Mouse (Mus musculus) megakaryocyte, embryonic 14.5 days (primary cell): ENCODE results near the gene Nrtn. TPM values are rescaled to one million over a fixed set of nuclear protein-coding genes. Genes with fewer than 3 reads are reported as not detected.

ENCODE experiments used
- H3K27me3 ChIP-seq: replicated peaks from 2 replicates; pipeline ENCODE3; 2012; ENCODE audit warnings: inconsistent platforms
- H3K36me3 ChIP-seq: replicated peaks from 2 replicates; pipeline ENCODE3; 2012; ENCODE audit warnings: low read length, inconsistent platforms, mixed read lengths
- H3K4me1 ChIP-seq: 2 replicates; pipeline ENCODE4 v1.6.1; 2012; ENCODE audit warnings: inconsistent platforms
- H3K4me3 ChIP-seq: replicated peaks from 2 replicates; pipeline ENCODE3; 2012; ENCODE audit warnings: moderate library complexity, mild to moderate bottlenecking, inconsistent platforms
- H3K9me3 ChIP-seq: 2 replicates; pipeline ENCODE4 v1.6.1; 2012; ENCODE audit warnings: inconsistent platforms
- FLI1 ChIP-seq: IDR thresholded peaks from 2 replicates; pipeline ENCODE4 v1.6.1; 2012; ENCODE audit warnings: low read length, inconsistent platforms, mixed read lengths
- GATA1 ChIP-seq: IDR thresholded peaks from 3 replicates; pipeline ENCODE4 v1.6.1; 2012; ENCODE audit warnings: mixed read lengths, low read length, inconsistent platforms, borderline replicate concordance
- polyA plus RNA-seq: library from polyadenylated mRNA; stranded (reverse); fragments of >175 nt; gene quantifications from 2 replicates; pipeline ENCODE4 v1.2.3, GENCODE M21; 2012; ENCODE audit warnings: low replicate concordance; ENCODE audit not compliant: insufficient read depth

The Nrtn gene
- polyA plus RNA-seq, 1 experiment = 2.0 TPM

GRCm38 (mm10) chr17:56754271-56755185 lies 2.8 kb downstream of the Nrtn start:
- Histone ChIP-seq H3K4me3 (peak overlapping the region; percentile 80), H3K27me3 (peaks cover 90% of the 10 kb centered on the region), H3K4me1 (peaks cover 57% of the 10 kb centered on the region)

GRCm38 (mm10) chr17:56753452-56753851 lies 3.9 kb downstream of the Nrtn start:
- Histone ChIP-seq H3K9me3 (peaks cover 39% of the 10 kb centered on the region), H3K27me3 (peaks cover 87% of the 10 kb centered on the region), H3K4me3 (no peak overlapping the region), H3K4me1 (peaks cover 47% of the 10 kb centered on the region), H3K36me3 (no peaks in the 10 kb centered on the region)
- TF ChIP-seq GATA1 (no peak), FLI1 (no peak)

More at GRCm38 (mm10) chr17:56754271-56755185, 2.8 kb downstream of the Nrtn start:
- Histone ChIP-seq H3K36me3 (no peaks in the 10 kb centered on the region), H3K9me3 (peaks cover 31% of the 10 kb centered on the region)
- TF ChIP-seq GATA1 (no peak), FLI1 (no peak)

GRCm38 (mm10) chr17:56751404-56752072 lies 5.8 kb downstream of the Nrtn start:
- Histone ChIP-seq H3K4me3 (no peak overlapping the region), H3K9me3 (peaks cover 56% of the 10 kb centered on the region), H3K36me3 (no peaks in the 10 kb centered on the region), H3K27me3 (peaks cover 90% of the 10 kb centered on the region), H3K4me1 (peaks cover 31% of the 10 kb centered on the region)
- TF ChIP-seq FLI1 = no peak
- TF ChIP-seq GATA1 = no peak

DNA sequence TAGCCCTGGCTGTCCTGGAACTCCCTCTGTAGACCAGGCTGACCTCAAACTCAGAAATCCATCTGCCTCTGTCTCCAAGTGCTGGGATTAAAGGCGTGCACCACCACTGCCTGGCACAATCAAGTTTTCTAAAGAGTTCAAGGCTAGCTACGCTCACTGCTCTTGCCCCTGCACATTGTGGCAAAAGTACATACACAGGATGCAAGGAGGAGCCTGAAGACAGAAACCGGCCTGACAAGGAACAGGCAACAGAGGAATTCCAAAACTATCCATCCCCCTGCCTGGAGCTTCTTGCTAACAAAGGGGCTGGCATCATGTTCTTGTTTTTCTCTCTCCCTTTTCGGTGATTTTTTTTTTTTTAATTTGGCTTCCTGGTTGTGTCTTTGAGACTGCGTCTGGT lies 13.2 kb downstream of the Nrtn start:
- no peak for TF ChIP-seq FLI1
- TF ChIP-seq GATA1 = no peak
- peaks cover 57% of the 10 kb centered on the region for H3K27me3 ChIP-seq

GRCm38 (mm10) chr17:56740788-56741160 lies 16.6 kb downstream of the Nrtn start:
- H3K4me1 ChIP-seq = peaks cover 12% of the 10 kb centered on the region
- no peaks in the 10 kb centered on the region for H3K36me3 ChIP-seq
- no peak overlapping the region for H3K4me3 ChIP-seq
- peaks cover 64% of the 10 kb centered on the region for H3K27me3 ChIP-seq
- TF ChIP-seq FLI1 = no peak
- no peak for TF ChIP-seq GATA1
- H3K9me3 ChIP-seq = peaks cover 5% of the 10 kb centered on the region

More for the DNA sequence above, 13.2 kb downstream of the Nrtn start:
- Histone ChIP-seq H3K4me1 (peaks cover 15% of the 10 kb centered on the region), H3K4me3 (no peak overlapping the region), H3K9me3 (peaks cover 21% of the 10 kb centered on the region), H3K36me3 (no peaks in the 10 kb centered on the region)

- H3K27me3 ChIP-seq = peaks cover 66% of the 10 kb centered on the region
These were observed 17.1 kb downstream of the Nrtn start for GRCm38 (mm10) chr17:56740118-56740787.

DNA sequence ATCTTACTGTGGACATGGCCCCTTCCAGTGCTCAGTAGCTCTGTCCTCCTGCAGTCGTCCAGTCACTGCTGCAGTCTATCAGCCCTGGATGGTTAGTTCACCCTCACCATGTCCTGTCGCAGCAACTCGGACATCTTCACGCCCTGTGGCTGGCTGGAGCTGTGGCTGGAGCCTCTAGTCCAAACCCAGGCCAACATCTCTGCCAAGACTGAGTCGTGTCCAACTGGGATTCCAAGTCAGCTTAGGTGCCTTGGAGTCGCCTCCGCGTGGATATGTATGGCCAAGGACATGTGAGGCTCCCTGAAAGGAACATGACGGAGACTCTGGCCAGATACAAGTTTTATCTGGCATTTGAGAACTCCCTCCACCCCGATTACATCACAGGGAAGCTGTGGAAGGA lies 19.1 kb downstream of the Nrtn start:
- no peak for TF ChIP-seq GATA1
- TF ChIP-seq FLI1 = no peak
- H3K9me3 ChIP-seq = peaks cover 5% of the 10 kb centered on the region
- no peaks in the 10 kb centered on the region for H3K36me3 ChIP-seq
- H3K4me1 ChIP-seq = peaks cover 6% of the 10 kb centered on the region
- H3K27me3 ChIP-seq = peaks cover 75% of the 10 kb centered on the region
- H3K4me3 ChIP-seq = no peak overlapping the region

More at GRCm38 (mm10) chr17:56740118-56740787, 17.1 kb downstream of the Nrtn start:
- peaks cover 5% of the 10 kb centered on the region for H3K9me3 ChIP-seq
- no peak overlapping the region for H3K4me3 ChIP-seq
- H3K4me1 ChIP-seq = peaks cover 12% of the 10 kb centered on the region
- no peaks in the 10 kb centered on the region for H3K36me3 ChIP-seq
- TF ChIP-seq FLI1 (no peak), GATA1 (no peak)

GRCm38 (mm10) chr17:56736534-56736933 lies 20.8 kb downstream of the Nrtn start:
- H3K4me3 ChIP-seq = no peak overlapping the region
- TF ChIP-seq GATA1 = no peak
- TF ChIP-seq FLI1 = no peak
- no peaks in the 10 kb centered on the region for H3K36me3 ChIP-seq
- H3K4me1 ChIP-seq = peaks cover 6% of the 10 kb centered on the region
- peaks cover 5% of the 10 kb centered on the region for H3K9me3 ChIP-seq
- peaks cover 79% of the 10 kb centered on the region for H3K27me3 ChIP-seq

DNA sequence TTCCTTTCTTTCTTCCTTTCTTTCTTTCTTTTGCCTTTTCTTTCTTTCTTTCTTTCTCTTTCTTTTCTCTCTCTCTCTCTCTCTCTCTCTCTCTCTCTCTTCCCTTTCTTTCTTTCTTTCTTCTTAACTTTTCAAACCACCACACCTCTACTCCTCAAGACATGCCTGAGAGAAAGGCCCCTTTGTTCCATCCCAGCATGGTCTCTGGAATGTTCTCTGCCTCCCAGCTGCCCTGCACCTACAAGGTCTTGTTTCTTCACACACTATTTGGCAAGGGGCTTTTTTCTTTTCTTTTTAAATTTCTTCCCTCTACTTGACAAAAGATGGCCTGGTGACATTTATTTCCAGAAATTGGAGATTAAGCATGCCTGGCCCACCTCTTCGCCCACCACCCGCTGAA lies 27.7 kb downstream of the Nrtn start:
- Histone ChIP-seq H3K36me3 (peaks cover 1% of the 10 kb centered on the region), H3K4me1 (peaks cover 13% of the 10 kb centered on the region), H3K4me3 (no peak overlapping the region), H3K9me3 (no peaks in the 10 kb centered on the region), H3K27me3 (peaks cover 72% of the 10 kb centered on the region)
- no peak for TF ChIP-seq GATA1
- no peak for TF ChIP-seq FLI1

GRCm38 (mm10) chr17:56729151-56729550 lies 28.2 kb downstream of the Nrtn start:
- TF ChIP-seq GATA1 (no peak), FLI1 (no peak)
- H3K4me1 ChIP-seq = peaks cover 9% of the 10 kb centered on the region
- H3K4me3 ChIP-seq = no peak overlapping the region
- no peaks in the 10 kb centered on the region for H3K9me3 ChIP-seq
- H3K27me3 ChIP-seq = peaks cover 67% of the 10 kb centered on the region
- H3K36me3 ChIP-seq = peaks cover 6% of the 10 kb centered on the region
